9 mouse cellular contexts compared by ENCODE assay signal in the genomic region with DNA sequence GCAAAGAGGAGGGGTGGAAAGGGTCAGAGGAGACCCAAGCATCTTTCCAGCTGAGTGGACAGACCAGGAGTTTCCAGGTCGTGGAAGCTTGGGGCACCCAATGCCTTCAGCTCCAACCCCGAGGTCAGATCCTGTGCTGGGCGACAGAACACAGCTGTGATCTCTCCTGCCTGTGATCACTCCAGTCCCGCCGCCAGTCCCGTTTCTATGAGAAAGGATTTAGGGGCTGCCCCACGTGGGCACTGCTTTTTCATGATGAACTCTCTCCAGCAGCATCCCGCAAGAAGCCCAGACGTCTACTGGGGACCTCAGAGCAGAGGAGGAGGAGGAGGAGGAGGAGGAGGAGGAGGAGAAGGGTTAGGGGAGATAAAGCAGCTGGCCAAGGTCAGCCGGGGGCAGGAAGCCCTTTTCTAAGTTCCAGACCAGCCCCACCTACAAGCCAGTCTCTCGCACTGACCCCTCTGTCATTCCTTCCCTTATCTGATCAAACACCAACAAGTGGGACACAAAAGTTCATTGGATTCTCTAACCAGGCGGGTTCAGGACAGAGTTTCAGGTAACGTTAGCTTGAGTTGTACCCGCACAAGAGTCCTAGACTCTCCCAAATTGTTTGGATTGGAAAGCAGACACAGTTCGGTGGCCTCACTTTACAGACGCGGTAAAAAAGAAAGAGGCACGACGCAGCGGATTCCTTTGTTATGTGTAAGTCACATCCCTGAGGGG. TPM values are rescaled to one million over a fixed set of nuclear protein-coding genes. Genes with fewer than 3 reads are reported as not detected.
A peak's percentile ranks its signal among the peaks of the same experiment; 100 is the strongest.
DNase-seq lines count a peak whose midpoint lies in the region; ATAC-seq and TF ChIP-seq lines count a peak whose summit lies in the region.
"Had no signal": no experiment of that assay in that cellular context is flagged by ENCODE, and none has a peak within 500 bp of the region (broad histone marks: within the 10 kb centered on the region; RNA-seq: fewer than 3 reads in every experiment).

No protein-coding gene starts in this region.

- H3K4me1 ChIP-seq in spleen, adult 2 months (ENCODE audit: control insufficient read depth, insufficient read depth, insufficient read length), result peaks cover 6% of the 10 kb centered on the region; the same call in 1 of the 2 replicates
- peaks cover 6% of the 10 kb centered on the region; the same call in 1 of the 2 replicates for H3K4me1 ChIP-seq in forebrain, embryonic 11.5 days (replicated peaks; ENCODE audit: control insufficient read depth, insufficient read depth, low read length)
- H3K4me1 ChIP-seq in midbrain, embryonic 12.5 days, result peaks cover 20% of the 10 kb centered on the region

- no peaks in the 10 kb centered on the region for H3K27me3 ChIP-seq in spleen, adult 2 months (ENCODE audit: control insufficient read depth, insufficient read depth, low read length)
- H3K27me3 ChIP-seq in forebrain, embryonic 11.5 days (ENCODE audit: control insufficient read depth, insufficient read depth, low read length), result no peaks in the 10 kb centered on the region
- H3K27me3 ChIP-seq in midbrain, embryonic 12.5 days, result peaks cover 9% of the 10 kb centered on the region

- H3K9me3 ChIP-seq in forebrain, embryonic 11.5 days (ENCODE audit: control insufficient read depth, low read length), result no peaks in the 10 kb centered on the region
- H3K9me3 ChIP-seq in midbrain, embryonic 12.5 days, result no peaks in the 10 kb centered on the region

- TF ChIP-seq CTCF in spleen, adult 2 months (IDR thresholded peaks at IDR 0.05; ENCODE audit: extremely low read depth, insufficient read depth, insufficient read length, insufficient replicate concordance), result no peak

- peaks cover 3% of the 10 kb centered on the region for H3K36me3 ChIP-seq in spleen, adult 2 months (ENCODE audit: control insufficient read depth, insufficient read depth, low read length)
- no peaks in the 10 kb centered on the region for H3K36me3 ChIP-seq in forebrain, embryonic 11.5 days (ENCODE audit: control insufficient read depth, insufficient read depth, low read length)
- H3K36me3 ChIP-seq in midbrain, embryonic 12.5 days, result 0 out of 2 replicates have a peak, but pooled peaks cover 4% of the 10 kb centered on the region

- 5% methylated on average over 20 of the region's 20 CpGs for WGBS in spleen, adult 2 months
- 2% methylated on average over 20 of the region's 20 CpGs for WGBS in forebrain, embryonic 11.5 days
- WGBS in midbrain, embryonic 12.5 days, result under 1% methylated on average over 19 of the region's 20 CpGs

- peak; percentile 4 for ATAC-seq in forebrain, embryonic 11.5 days (replicated peaks; ENCODE audit: low FRiP score)
- no peak for ATAC-seq in midbrain, embryonic 12.5 days (ENCODE audit: low FRiP score, low read depth)
- no peak for ATAC-seq in megakaryocyte-erythroid progenitor cell, adult 5-6 weeks (replicated peaks; ENCODE audit: low FRiP score, low TSS enrichment, poor library complexity, severe bottlenecking)

- no peak for DNase-seq in spleen, adult 2 months (ENCODE audit: low read depth in 1 of 2, low spot score in 2 of 2)
- no peak for DNase-seq in spleen, adult 18-20 months
- no peak for DNase-seq in forebrain, embryonic 11.5 days (ENCODE audit: low spot score)
- peak; percentile 46 for DNase-seq in kidney, postnatal 10 days
- no peak for DNase-seq in cerebellum, postnatal 4 days (ENCODE audit: low spot score in 2 of 2)
- no peak for DNase-seq in ovary, postnatal 36 days (ENCODE audit: low spot score)

- H3K4me3 ChIP-seq in spleen, adult 2 months (ENCODE audit: extremely low read depth, insufficient read depth, insufficient read length), result peak overlapping the region; percentile 85
- peak overlapping the region; percentile 60 for H3K4me3 ChIP-seq in forebrain, embryonic 11.5 days (ENCODE audit: low read depth, low read length)
- H3K4me3 ChIP-seq in midbrain, embryonic 12.5 days, result peak overlapping the region; percentile 56

- H3K9ac ChIP-seq in forebrain, embryonic 11.5 days (ENCODE audit: low read length), result peak overlapping the region; percentile 71
- peak overlapping the region; percentile 60; the same call in 1 of the 2 replicates for H3K9ac ChIP-seq in midbrain, embryonic 12.5 days (replicated peaks)

- 0 out of 2 replicates have a peak overlapping the region, but pooled peaks have one; percentile 37 for H3K27ac ChIP-seq in spleen, adult 2 months (ENCODE audit: insufficient read depth, low read length)
- H3K27ac ChIP-seq in forebrain, embryonic 11.5 days (ENCODE audit: low read depth, low read length), result no peak overlapping the region
- no peak overlapping the region for H3K27ac ChIP-seq in midbrain, embryonic 12.5 days (replicated peaks)

- H3K4me2 ChIP-seq in forebrain, embryonic 11.5 days (ENCODE audit: low read depth, low read length, severe bottlenecking), result peak overlapping the region; percentile 83
- peak overlapping the region; percentile 87 for H3K4me2 ChIP-seq in midbrain, embryonic 12.5 days (replicated peaks)

- TF ChIP-seq POLR2A in spleen, adult 2 months (IDR thresholded peaks at IDR 0.05; ENCODE audit: low read depth, low read length), result no peak

RNA-seq across cellular contexts. Expression of gene Mfge8, which starts 0.8 kb away (rescaled TPM):
- 799 and 1,110 TPM in 2 replicates for polyA plus RNA-seq in spleen, adult 2 months (2012; rRNA removed)
- 65.1 and 78.7 TPM in 2 replicates for polyA plus RNA-seq in forebrain, embryonic 11.5 days (2014; fragmentation: Nextera tagmentation; extraction: Ambion mirVana)
- 57.6 and 68.1 TPM in 2 replicates for polyA plus RNA-seq in midbrain, embryonic 12.5 days (2016; fragmentation: Nextera tagmentation; extraction: Ambion mirVana)
- 5.3 and 13.3 TPM in 2 replicates for total RNA-seq in megakaryocyte-erythroid progenitor cell, adult 5-6 weeks (2014; fragmentation: Nextera tagmentation)
- 6.2 and 9.7 TPM in 2 replicates for total RNA-seq in megakaryocyte-erythroid progenitor cell, adult 5-6 weeks (2017)

RNA-seq across cellular contexts. Expression of gene Hapln3, which starts 17.3 kb away (rescaled TPM):
- 0.90 and 1.5 TPM in 2 replicates for polyA plus RNA-seq in spleen, adult 2 months (2012; rRNA removed)
- 1.5 and 2.8 TPM in 2 replicates for polyA plus RNA-seq in forebrain, embryonic 11.5 days (2014; fragmentation: Nextera tagmentation; extraction: Ambion mirVana)
- 1.5 and 2.0 TPM in 2 replicates for polyA plus RNA-seq in midbrain, embryonic 12.5 days (2016; fragmentation: Nextera tagmentation; extraction: Ambion mirVana)
- total RNA-seq in megakaryocyte-erythroid progenitor cell, adult 5-6 weeks (2014; fragmentation: Nextera tagmentation), result not detected in 2 replicates
- not detected in 2 replicates for total RNA-seq in megakaryocyte-erythroid progenitor cell, adult 5-6 weeks (2017)
- total RNA-seq: common myeloid progenitor, adult 5-6 weeks had no signal

Comparison
In these comparisons a context has a peak if more than half of its experiments do, and no peak if none do; other contexts are left out.
1. RNA of gene Mfge8, which starts 0.8 kb away (polyA plus RNA-seq): 799 to 1,110 TPM in spleen, adult 2 months; 57.6 to 68.1 TPM in midbrain, embryonic 12.5 days and 65.1 to 78.7 TPM in forebrain, embryonic 11.5 days; every median in the first group is over 10 times any median in the second.
2. Peak in every context shown above with its lines, with median percentiles within 50 percentile points of each other: H3K4me3 ChIP-seq.